Mouse (Mus musculus) cerebellum, adult 9-11 months (tissue): Measurements from ENCODE around the gene Tmem130.

ENCODE experiments used
- DNase-seq: peaks from one replicate; pipeline ENCODE4 v3.0.0; 2022

Gene Tmem130

DNA sequence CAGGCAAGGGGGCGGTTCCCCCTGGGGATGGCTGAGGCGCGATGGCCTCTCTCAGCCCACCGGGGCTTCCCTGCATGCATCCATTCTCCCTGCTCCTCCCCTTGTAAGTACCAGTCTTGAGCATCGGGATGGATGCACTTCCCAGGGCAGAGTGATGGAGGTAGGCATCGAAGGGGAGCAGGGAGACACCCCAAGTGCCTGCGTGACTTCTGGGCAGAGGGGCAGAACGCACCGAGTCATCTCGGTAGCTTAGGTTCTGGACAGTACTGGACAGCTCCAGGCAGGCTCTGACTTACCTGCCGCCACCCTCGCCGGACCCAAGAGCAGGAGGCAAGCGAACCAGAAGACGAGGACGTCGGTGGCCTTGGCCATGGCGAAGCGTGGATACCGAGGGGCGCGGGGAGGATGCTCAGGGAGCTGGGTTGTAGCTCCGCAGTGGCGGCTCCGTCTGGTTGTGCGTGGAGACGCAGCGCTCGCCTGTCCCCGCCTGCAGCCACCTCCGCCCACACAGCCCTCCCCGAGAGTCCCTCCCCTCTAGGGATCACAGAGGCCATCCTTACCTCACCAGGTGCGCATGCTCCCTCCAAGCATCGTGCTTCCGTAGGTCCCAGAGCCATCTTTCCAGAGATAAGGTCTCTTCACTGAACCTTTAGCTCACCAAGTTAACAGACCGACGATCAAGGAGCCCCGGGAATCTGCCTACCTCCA, at the start of gene Tmem130:
TSS of gene Tmem130 (minus strand) at position 658 of the 708 bp plus-strand sequence.
- peak; percentile 95 for DNase-seq

DNA sequence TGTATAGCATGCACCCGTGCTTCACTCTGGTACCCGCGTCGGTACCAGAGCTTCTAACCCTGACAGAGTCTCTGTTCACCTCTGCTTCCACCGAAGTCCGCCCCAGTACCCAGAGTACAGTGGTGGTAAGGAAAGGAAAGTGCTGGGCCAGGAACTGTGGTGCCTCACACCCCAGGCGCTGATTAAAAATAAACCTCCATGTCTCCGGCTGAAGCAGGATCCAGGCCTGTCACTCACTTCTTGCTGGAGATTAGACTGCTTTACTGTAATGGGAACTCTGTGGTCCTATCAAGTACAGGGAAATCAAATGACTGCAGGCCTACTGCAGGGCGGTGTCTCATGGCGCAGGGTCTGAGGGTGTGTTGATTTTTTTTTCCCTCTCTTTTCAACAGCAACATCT, 45.3 kb upstream of the Tmem130 start:
- DNase-seq = no peak

DNA sequence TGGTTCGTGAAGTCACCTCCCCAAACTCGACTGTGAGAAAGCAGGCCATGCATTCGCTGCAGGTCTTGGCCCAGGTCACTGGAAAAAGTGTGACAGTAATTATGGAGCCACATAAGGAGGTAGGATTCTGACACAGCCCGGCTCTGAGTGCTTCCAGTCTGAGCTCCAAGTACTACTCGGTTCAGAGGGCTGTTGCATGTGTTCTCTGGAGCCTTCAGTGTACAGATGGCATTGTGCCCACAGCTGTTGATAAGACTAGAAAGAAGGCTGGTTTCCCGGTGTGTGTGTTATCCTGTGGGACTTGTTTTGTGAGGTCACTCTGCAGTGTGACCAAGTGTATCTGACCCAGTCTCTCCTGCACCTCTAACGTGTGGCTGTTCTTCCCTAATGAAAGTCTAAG, 42.6 kb upstream of the Tmem130 start:
- DNase-seq = no peak

DNA sequence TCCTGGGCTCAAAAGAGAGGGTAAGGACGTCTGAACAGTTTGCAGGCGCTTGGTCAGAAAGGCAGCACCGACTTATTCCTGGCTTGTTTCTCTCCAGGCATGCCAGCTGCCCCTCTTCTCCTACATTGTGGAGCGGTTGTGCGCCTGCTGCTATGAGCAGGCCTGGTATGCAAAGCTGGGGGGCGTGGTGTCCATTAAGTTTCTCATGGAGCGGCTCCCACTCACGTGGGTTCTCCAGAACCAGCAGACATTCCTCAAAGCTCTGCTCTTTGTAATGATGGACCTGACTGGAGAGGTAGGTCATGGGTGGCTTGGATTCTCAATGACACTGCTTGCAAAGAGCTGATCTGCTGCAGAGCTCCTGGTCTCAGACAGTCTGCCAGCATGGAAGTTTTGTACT, 41.4 kb upstream of the Tmem130 start:
- DNase-seq = no peak

DNA sequence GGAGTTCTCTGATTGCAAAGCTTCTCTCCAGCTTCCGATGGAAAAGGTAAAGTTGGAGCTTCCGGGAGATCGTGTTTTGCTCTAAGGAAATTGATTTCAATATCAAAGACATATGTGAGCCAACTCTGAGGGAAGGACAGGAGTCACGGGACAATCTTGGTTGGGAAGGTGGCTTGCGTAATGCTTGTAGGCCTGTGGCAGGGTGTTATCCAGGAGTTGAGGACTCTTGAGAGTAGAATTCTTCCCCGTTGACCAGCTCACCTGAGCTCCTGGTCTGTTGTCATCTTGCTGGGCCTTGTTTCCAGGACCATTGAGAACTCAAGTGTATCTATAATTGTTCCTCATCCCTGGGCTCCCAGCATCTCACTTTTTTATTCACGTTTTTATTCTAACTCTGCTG, 35.5 kb upstream of the Tmem130 start:
- DNase-seq = no peak

DNA sequence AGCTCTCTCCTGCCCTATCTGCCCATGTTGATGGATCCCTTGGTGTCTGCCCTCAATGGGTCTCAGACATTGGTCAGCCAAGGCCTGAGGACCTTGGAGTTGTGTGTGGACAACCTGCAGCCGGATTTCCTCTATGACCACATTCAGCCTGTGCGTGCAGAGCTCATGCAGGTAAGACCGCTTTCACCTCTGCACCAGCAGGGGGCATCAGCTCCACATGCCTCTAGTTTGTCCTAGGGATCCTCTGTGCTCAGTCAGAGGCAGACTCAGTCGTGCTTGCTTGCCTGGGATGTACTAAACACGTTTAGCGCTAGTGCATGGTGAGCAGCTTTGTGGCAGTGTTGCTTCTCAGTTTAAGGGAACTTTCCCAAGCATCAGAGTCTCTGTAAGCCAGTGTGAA, 33.1 kb upstream of the Tmem130 start:
- DNase-seq = no peak

DNA sequence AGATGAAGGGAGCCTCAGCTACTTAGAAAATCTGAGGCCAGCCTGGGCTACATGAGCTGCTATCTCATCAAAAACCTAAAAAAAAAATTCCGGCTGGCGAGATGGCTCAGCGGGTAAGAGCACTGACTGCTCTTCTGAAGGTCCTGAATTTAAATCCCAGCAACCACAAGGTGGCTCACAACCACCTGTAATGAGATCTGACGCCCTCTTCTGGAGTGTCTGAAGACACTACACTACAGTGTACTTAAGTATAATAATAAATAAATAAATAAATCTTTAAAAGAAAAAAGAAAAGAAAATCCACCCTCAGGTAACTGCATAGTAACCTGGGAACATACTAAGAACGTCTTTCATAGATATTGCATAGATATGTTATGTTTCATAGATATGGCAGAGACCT, 31.8 kb upstream of the Tmem130 start:
- DNase-seq = no peak

DNA sequence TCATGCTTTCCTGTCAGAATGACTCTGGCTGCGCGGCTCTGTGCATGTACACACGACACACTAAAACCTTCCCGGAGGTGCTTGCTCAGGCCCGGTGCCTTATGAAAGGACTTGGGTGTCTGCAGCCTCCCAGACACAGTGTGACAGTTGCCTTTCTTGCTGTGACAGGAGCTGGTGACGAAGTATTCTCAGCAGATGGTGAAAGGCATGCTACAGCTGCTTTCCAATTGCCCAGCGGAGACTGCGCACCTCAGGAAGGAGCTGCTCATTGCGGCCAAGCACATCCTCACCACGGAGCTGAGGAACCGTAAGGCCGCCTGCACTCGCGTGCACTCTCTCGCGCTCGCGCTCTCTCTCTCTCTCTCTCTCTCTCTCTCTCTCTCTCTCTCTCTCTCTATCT, 24.8 kb upstream of the Tmem130 start:
- DNase-seq = no peak

DNA sequence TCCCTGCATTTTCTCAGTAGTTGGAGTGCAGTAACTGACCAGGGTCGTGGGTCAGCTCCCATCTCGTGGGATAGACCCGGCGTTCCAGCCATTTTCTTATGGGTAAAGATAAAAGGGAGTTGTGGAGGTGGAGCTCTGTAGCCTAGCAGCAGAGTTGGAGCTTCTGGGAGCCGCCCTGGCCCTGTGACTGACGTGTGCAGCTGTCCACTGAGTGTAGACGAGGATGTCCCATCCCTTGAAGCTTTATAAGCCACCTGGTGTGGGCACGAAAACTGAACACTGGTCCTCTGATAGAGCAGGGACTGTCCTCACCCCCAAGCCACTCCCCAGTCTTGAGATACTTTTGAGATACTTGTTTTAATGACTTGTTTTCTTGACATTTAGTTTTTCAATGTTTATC, 19.0 kb upstream of the Tmem130 start:
- DNase-seq = no peak

DNA sequence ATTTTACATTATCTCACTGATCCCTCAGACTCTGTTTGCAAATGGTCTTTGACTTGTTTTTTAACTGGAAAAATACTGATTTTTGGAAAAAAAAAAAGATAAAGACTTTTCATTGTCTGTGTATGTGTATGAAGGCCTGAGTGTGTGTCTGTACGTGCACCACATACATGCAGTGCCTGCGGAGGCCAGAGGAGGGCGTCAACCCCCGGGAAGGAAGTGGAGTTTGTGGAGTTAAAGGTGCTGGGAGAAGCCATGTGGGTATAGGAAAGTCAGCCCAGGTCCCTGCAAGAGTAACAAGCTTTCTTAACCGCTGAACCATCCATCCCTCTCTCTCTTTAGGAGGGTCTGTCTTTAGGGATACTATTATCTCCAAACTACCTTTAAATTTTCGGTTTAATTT, 11.6 kb upstream of the Tmem130 start:
- DNase-seq = no peak

DNA sequence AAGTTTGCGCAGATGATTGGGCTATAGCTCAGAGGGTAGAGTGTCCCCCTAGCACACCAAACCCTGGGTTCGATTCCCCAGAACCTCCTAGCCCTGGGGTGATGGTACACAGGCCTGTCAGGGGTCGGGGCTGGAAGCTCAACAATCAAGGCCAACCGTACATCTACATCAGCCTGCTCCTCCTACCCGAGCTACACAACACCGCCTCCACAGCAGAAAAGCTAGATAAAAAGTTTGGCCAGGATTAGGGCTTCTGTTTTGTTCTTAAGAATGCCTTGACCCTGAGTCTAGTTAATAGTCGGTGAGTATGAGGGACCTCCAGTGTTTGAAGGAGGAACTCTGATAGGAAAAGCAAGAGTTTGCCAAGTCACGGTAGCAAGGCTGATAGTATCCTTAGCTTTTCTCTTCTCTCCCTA, 7.5 kb upstream of the Tmem130 start:
- DNase-seq = no peak

DNA sequence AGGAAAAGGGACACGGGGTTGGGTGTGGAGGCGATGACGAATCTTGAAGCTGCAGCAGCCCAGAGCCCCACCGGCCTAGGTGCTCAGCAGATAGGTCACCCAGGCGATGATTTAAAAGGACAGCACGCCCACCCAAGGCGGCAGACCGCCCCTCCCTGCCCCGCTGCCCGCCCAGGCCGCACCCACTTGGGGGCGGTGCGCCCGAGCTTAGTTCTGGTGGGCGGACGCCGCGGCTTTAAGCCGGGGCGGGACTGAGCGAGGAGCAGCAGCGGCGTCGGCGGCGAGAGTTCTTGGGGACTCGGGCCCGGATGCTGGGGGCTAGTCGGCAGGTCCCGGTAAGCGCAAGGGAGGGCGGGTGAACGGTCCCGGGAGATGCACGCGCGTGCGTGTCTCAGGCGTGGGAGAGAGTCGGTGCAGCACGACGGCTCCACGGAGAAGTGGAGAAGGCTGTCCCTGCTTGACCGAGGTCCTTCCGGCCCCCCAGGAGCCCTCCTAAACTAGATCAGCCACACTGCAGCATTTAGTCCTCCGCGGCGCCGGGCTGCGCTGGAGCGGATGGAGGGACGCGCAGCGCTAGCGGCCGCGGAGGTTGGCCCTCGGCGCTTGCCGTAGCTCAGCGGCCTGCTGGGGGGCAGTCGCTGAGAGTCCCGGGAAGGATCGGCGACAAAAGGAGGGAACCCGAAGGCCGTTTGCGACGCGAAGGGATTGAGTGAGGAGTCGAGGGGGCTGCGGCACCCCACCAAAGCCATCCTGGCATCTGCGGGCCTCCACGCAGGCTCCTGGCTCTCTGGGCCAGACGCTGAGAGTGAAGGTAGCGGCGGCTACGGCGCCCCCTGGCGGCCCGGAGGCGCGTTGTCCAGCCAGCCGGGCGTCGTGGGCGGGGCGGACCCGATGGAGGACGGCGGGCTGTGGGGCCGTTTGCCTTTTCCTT, 6.6 kb upstream of the Tmem130 start:
- DNase-seq = peak; percentile 93

DNA sequence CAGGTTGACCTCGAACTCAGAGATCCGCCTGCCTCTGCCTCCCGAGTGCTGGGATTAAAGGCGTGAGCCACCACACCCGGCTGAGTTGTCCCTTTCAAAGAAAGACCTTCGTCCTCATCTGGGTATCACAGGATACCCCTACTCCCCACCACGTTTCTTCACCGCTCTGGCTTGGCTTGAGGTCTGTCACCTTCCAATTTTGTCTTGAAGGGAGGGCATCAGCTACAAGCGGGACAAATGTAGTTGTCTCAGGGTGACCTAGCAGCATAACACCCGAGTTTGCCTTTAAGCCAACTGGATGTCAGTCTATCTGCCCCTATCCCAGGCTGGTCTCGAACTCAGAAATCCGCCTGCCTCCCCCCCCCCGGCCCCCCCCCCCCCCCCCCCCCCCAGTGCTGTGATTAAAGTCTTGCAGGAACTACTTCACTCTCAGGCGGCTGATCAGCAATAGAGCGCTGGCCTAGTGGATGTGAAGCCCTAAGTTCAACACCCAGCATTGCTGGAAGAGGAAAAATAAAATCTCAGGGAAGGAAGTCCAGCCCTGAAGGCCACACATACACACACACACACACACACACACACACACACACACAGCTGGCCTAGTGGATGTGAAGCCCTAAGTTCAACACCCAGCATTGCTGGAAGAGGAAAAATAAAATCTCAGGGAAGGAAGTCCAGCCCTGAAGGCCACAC, 5.6 kb upstream of the Tmem130 start, which contains the start of gene Trrap:
TSS of gene Trrap (plus strand) at position 627 of the 693 bp plus-strand sequence.
- DNase-seq = peak; percentile 51

DNA sequence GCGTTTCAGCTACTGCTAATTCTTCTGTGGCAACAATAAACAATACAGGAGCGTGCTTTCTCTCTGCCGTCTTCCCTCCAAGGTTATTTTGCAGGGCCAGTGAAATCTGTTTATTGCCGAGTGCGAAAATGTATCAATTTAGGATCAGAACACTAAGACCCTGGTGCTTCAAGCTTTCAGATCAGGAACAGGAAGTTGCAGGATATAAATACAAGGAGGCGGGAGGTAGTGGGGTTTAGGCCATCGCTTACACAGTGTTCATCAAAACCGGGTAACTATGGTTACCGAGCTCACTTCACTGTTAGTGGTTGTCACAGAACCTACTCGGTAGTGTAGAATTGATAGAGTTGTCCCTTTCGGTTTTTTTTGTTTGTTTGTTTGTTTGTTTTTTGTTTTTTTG, 5.0 kb upstream of the Tmem130 start:
- peak; percentile 36 for DNase-seq

DNA sequence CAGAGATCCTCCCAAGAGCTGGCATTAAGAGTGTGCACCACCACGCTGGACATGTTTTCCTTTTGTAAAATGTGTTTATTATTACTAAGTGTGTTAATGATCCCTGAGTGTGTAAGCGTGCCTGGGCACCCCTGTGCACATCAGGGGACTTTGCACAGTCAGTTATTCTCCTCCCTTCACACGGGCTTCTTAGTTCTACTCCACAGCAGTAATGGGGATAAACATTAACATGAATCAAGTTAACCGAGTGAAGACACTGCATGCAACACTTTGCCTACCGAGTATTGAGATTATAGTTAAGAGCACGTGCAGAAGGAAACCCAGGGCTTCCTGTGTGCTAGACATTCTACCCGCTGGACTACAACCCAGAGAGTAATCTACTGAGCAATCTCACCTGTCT, 4.4 kb upstream of the Tmem130 start:
- DNase-seq = no peak

DNA sequence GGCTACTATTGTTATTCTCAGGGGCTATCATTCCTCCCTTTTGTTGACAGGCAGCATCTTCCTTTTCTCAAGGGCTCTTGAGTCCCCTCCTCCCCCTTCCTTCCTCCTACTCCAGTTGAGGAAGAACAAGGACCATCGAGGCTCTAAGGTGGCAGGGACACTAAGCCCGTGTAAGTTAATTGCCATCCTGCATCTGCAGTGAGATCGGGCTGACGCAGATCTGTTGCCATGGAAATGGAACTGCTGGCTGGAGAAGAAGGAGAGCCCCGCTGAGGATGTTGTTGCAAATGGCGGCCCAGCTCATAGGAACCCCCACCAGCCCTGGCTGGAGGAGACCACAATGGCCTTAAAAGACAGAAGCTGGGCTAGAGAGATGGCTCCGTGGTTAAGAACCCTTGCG, 3.2 kb downstream of the Tmem130 start:
- DNase-seq = no peak

DNA sequence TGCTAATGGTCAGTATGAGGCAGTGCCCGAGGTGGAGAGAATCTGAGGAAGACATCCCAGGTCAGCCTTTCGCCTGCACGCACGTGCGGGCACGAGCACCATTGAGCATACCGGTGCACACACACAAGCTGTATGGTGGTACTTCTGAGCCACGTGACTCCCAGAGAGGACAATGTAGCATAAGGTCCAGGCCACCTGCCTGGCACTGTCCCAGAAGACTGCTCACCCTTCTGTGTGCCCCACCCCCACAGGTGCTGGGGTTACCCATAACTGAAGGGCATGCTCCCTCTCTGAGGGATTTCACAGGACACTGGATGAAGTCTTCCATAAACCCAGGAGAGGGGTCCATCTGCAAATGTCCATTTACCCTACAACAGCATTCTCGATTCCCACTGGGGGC, 4.2 kb downstream of the Tmem130 start:
- peak; percentile 49 for DNase-seq

DNA sequence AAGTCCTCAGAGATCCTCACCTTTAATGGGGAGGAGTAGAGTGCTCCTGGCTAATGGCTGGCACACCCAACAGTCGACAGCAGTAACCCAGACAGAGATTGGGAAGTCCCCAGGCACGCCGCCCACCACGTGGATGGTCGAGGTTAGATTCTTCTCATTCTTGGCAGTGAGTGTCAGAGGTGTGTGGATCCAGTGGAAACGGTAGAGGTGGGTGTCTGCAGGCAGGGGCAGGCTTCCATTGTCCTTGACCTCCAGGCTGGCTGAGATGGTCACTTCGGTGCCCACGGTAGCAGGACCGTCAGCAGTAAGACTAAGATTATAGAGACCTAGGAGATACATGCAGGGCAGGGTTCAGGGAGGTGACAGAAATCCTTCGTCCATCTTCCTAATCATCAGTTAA, 6.4 kb downstream of the Tmem130 start:
- no peak for DNase-seq

DNA sequence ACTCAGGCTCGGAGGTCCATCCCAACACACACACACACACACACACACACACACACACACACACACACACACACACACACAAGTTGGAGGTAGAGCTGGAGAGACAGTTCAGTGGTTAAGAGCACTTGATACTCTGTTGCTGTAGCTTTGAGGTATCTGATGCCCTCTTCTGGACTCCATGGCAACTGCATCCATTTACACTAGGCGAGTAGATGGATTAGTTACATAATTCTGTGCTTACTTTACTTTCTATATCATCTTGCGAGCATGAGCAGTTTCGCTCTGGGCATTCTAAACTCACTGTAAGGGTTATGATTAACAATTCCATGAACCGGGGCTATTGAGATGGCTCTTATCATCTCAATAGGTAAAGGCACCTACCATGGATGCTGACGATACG, 8.6 kb downstream of the Tmem130 start:
- peak; percentile 68 for DNase-seq

DNA sequence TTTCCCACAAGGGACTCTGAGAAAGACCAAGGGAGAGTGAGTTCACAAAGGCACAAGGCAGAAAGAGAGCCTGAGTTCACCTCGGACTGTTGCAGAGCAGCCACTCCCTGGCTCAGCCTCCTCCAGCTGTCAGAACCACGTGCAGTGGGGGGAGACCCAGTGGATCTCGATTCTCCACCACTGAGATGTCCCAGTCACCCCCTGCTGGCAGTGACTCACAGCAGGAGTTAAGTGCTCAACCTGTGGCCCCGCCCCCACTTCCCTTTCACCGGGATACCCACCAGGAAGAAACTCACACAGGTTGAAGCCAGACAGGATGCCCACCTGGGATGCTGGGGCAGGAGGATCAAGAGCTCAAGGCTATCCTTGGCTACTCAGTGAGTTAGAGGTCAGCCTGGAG, 9.2 kb downstream of the Tmem130 start:
- peak; percentile 45 for DNase-seq

DNA sequence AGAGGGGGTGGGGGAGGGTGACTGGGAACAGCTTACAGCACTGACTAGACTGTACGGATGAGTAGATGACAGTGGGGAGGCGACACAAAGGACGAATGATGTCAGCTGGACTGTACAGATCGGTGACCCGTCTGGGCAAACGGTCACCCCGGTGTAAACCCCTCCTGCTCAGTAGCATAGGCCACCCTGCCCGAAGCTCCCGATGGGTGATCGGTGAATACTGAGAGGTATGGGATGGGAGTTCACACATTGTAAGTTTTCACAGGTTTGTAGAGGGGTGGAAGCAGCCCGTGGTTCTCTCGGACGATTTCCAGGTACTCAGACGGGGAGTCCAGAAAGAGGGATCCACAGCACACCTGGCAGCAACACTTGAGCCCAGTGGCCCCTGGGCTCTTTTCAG, 24.5 kb downstream of the Tmem130 start:
- DNase-seq = no peak

DNA sequence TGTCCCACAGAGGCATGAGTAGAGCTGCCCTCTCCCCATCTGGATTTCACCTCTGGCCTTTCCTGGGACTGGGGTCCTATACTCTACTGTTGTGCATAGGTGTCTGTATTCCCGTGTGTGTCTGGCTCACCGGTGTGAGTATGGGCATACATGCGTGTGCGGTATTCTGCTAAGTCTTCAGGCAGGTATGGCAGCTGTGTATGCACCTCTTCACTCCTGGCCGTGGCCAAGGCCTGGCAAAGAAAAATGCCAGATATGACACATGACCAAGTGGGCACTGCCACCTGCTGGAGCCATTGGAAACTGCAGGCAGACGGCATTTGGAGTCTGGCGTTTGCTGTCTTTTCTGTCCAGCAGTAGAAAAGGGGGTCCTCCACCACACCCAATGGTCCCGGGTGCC, 26.7 kb downstream of the Tmem130 start:
- DNase-seq = peak; percentile 63

DNA sequence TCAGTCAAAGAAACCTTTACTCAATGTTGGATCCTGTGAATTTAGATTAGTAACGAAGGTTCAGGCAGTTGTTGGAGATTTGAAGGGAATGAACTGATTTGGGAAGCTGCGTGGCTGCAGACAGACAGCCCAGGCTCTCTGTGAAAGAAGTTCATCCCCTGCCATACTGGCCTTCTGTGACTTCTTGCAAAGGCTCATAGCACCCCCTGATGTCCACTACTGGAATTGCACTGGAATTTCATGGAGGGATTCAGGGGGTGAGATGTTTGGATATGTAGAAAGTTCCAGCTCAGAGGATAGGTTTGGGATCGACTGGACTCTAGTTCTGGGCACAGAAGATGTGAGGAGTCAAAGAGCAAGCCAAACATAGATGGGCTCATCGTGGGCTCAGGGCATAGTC, 27.7 kb downstream of the Tmem130 start:
- peak; percentile 50 for DNase-seq

DNA sequence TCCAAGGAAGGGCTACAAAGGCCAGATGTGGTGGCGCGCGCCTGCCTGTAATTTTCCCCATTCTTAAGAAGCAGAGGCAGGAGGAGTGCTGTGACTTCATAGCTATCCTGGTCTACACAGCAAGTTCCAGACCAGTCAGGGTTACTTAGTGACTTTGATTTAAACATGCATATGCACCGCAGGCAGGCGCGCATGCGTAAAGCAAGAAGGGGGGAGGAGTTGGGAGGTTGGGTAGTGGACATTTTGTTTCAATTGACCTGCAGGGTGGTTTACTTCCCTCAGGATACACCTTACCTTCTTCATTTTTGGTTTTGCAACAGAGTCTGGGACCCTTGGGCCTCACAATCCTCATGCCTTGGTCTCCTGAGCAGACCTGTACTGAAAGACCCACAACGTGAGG, 32.4 kb downstream of the Tmem130 start:
- DNase-seq = no peak
